Mouse (Mus musculus) liver, embryonic 14.5 days (tissue): ENCODE results near the gene Wdr45.

Experiments
- CTCF ChIP-seq: IDR thresholded peaks from 2 replicates; pipeline ENCODE4 v1.5.1; 2016; ENCODE audit warnings: antibody characterized with exemption, low read depth, control low read depth
- EP300 ChIP-seq: IDR thresholded peaks from 2 replicates; pipeline ENCODE4 v1.6.1; 2016; ENCODE audit warnings: antibody characterized with exemption, low read depth

- no peak for TF ChIP-seq CTCF
- no peak for TF ChIP-seq EP300
Measured at GRCm38 (mm10) chrX:7664791-7665190, 49.3 kb upstream of the Wdr45 start.
